Mouse (Mus musculus): ENCODE data around the gene Derl3. TPM values are rescaled to one million over a fixed set of nuclear protein-coding genes. Genes with fewer than 3 reads are reported as not detected.

Gene Derl3
- polyA plus RNA-seq, 1 experiment from 2014 or later = 2.8 TPM

DNA sequence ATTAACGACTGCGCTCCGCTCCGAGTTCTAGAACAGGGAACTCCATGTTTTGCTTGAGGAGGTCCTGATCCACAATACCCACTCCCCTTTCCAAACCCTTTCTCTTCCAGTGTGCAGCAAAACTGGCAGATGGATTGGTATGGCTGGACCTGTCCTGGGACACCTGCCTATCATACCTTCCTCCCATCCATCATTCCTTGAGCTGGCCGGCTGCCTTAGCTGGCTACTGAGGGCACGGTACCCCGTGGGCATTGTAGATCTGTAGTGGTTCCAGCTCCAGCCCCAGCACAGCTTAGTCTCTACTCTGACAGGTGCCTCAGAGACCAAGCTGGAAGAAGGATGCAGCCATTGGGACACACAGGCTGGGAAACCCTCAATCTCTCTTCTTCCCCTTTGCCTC is 38.1 kb downstream of the Derl3 start:
- Histone ChIP-seq H3K4me1 (replicated peaks; ENCODE audit: insufficient read depth, low read length) (peaks cover 21% of the 10 kb centered on the region), H3K27me3 (ENCODE audit: insufficient read depth, low read length) (peaks cover 1% of the 10 kb centered on the region; the same call in 1 of the 2 replicates), H3K4me3 (replicated peaks; ENCODE audit: low read depth, low read length) (peak overlapping the region; percentile 46), H3K9me3 (replicated peaks; ENCODE audit: low read length) (no peaks in the 10 kb centered on the region), H3K27ac (no peak overlapping the region), H3K36me3 (ENCODE audit: insufficient read depth, low read length) (0 out of 2 replicates have a peak, but pooled peaks cover 2% of the 10 kb centered on the region), H3K9ac (ENCODE audit: low read depth, low read length) (peak overlapping the region; percentile 72; the same call in 1 of the 2 replicates), H3K4me2 (ENCODE audit: low read length) (peak overlapping the region; percentile 82)
- ATAC-seq (replicated peaks; ENCODE audit: low FRiP score, low read depth) (no peak), DNase-seq (ENCODE audit: low spot score) (no peak)
- no peak for TF ChIP-seq CTCF (IDR thresholded peaks at IDR 0.05; ENCODE audit: low read depth)
- 38% methylated on average over 7 of the region's 7 CpGs for WGBS

DNA sequence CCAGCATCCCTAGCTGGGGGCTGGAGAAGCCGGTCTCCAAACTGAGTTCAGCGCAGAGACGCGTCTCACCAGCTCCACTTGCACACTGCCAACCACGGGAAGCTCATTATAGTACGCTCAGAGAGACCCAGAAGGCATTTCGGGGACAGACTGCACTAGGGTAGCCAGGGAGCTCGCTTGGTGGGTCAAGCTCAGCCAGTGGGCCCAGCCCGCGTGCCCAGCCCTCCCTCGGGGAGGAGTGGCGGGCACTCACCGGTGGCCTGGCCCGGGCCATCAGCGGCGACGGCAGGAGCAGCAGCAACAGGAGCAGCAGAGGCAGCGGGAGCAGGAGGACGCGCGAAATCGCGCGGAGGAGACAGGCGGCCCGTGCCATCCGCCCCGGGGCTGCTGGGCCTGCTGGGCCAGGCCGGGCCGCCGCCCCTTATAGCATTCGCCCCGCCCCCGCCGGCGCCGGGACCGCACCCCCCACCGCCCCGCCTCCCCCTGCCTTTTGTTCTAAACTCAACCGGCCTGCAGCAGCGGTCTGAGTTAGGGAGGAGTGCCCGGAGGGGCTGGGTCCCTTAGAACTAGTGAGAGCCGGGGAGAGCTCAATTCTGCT is 39.0 kb downstream of the Derl3 start:
- TF ChIP-seq CTCF (IDR thresholded peaks at IDR 0.05; ENCODE audit: low read depth) = no peak
- 1% methylated on average over 36 of the region's 44 CpGs for WGBS
- H3K9me3 ChIP-seq (replicated peaks; ENCODE audit: low read length) = no peaks in the 10 kb centered on the region
- peak overlapping the region; percentile 72 for H3K9ac ChIP-seq (ENCODE audit: low read depth, low read length)
- DNase-seq (ENCODE audit: low spot score) (peak; percentile 76), ATAC-seq (replicated peaks; ENCODE audit: low FRiP score, low read depth) (peak; percentile 33; the same call in 1 of the 2 replicates)
- peak overlapping the region; percentile 46 for H3K4me3 ChIP-seq (replicated peaks; ENCODE audit: low read depth, low read length)
- no peaks in the 10 kb centered on the region for H3K36me3 ChIP-seq (ENCODE audit: insufficient read depth, low read length)
- H3K27me3 ChIP-seq (ENCODE audit: insufficient read depth, low read length) = peaks cover 3% of the 10 kb centered on the region; the same call in 1 of the 2 replicates
- peak overlapping the region; percentile 82 for H3K4me2 ChIP-seq (ENCODE audit: low read length)
- no peak overlapping the region for H3K27ac ChIP-seq
- H3K4me1 ChIP-seq (replicated peaks; ENCODE audit: insufficient read depth, low read length) = peaks cover 26% of the 10 kb centered on the region

DNA sequence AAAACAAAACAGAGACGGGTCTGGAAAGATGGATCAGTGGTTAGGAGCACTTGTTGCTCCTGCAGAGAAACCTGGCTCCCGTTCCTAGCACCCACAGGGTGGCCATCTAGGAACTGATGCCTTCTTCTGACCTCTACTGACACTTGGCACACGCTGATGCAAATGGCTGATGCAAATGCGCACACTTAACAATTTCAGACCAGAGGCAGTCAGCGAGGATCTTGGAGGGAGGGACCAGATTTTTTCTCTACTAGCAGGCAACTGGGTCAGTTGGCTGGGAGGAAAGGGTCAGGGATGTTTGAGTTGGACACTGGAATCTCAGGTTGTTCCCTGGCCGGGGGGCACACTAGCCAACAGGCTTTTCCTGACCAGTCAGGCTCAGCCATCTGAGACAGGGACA is 39.7 kb downstream of the Derl3 start, which contains the start of gene Chchd10:
Gene Chchd10 (plus strand): TSS at position 240 of the 400 bp plus-strand sequence.
- H3K9ac ChIP-seq (ENCODE audit: low read depth, low read length) = peak within 1 kb of the TSS; percentile 72
- DNase-seq (ENCODE audit: low spot score) (no peak), ATAC-seq (replicated peaks; ENCODE audit: low FRiP score, low read depth) (no peak)
- peak within 1 kb of the TSS; percentile 46 for H3K4me3 ChIP-seq (replicated peaks; ENCODE audit: low read depth, low read length)
- no peaks in the 10 kb centered on the region for H3K9me3 ChIP-seq (replicated peaks; ENCODE audit: low read length)
- H3K27me3 ChIP-seq (ENCODE audit: insufficient read depth, low read length) = peaks cover 3% of the 10 kb centered on the region; the same call in 1 of the 2 replicates
- H3K4me1 ChIP-seq (replicated peaks; ENCODE audit: insufficient read depth, low read length) = peaks cover 28% of the 10 kb centered on the region
- H3K36me3 ChIP-seq (ENCODE audit: insufficient read depth, low read length) = no peaks in the 10 kb centered on the region
- WGBS = 27% methylated on average over 6 of the region's 6 CpGs
- peak within 1 kb of the TSS; percentile 82 for H3K4me2 ChIP-seq (ENCODE audit: low read length)
- H3K27ac ChIP-seq = no peak within 1 kb of the TSS
- no peak for TF ChIP-seq CTCF (IDR thresholded peaks at IDR 0.05; ENCODE audit: low read depth)

DNA sequence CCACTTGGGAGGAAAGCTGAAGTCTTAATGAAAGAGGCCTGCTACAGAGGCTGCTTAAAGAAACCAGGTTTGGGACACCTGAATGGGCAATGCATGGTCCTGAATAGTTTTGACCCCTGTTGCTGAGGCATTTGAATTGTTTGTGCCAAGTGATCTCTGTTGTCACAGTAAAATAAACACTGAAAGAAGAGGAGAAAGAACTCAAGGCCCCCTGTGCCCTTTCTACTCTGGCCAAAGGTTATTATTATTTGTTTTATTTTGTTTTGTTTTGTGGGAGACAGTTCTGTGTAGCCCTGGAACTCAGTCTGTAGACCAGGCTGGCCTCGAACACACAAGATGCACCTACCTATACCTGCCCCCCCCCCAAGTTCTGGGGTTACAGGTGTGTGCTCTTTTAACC is 41.8 kb downstream of the Derl3 start:
- 59% methylated on average over 1 of the region's 1 CpGs for WGBS
- TF ChIP-seq CTCF (IDR thresholded peaks at IDR 0.05; ENCODE audit: low read depth) = no peak
- Histone ChIP-seq H3K4me1 (replicated peaks; ENCODE audit: insufficient read depth, low read length) (peaks cover 28% of the 10 kb centered on the region), H3K36me3 (ENCODE audit: insufficient read depth, low read length) (no peaks in the 10 kb centered on the region), H3K27me3 (ENCODE audit: insufficient read depth, low read length) (peaks cover 3% of the 10 kb centered on the region; the same call in 1 of the 2 replicates), H3K4me3 (replicated peaks; ENCODE audit: low read depth, low read length) (no peak overlapping the region; the same call in 1 of the 2 replicates), H3K9ac (ENCODE audit: low read depth, low read length) (no peak overlapping the region), H3K4me2 (ENCODE audit: low read length) (peak overlapping the region; percentile 61), H3K27ac (no peak overlapping the region), H3K9me3 (replicated peaks; ENCODE audit: low read length) (no peaks in the 10 kb centered on the region)
- DNase-seq (ENCODE audit: low spot score) (no peak), ATAC-seq (replicated peaks; ENCODE audit: low FRiP score, low read depth) (no peak)

- H3K27me3 ChIP-seq (ENCODE audit: insufficient read depth, low read length) = peaks cover 3% of the 10 kb centered on the region; the same call in 1 of the 2 replicates
- no peak for TF ChIP-seq CTCF (IDR thresholded peaks at IDR 0.05; ENCODE audit: low read depth)
- peak within 1 kb of the TSS; percentile 85 for H3K27ac ChIP-seq
- H3K36me3 ChIP-seq (ENCODE audit: insufficient read depth, low read length) = no peaks in the 10 kb centered on the region
- peak within 1 kb of the TSS; percentile 61 for H3K4me2 ChIP-seq (ENCODE audit: low read length)
- 2% methylated on average over 50 of the region's 51 CpGs for WGBS
- ATAC-seq (replicated peaks; ENCODE audit: low FRiP score, low read depth) (peak; percentile 80), DNase-seq (ENCODE audit: low spot score) (peak; percentile 81)
- H3K4me3 ChIP-seq (replicated peaks; ENCODE audit: low read depth, low read length) = peak within 1 kb of the TSS; percentile 48
- H3K9me3 ChIP-seq (replicated peaks; ENCODE audit: low read length) = no peaks in the 10 kb centered on the region
- peaks cover 24% of the 10 kb centered on the region for H3K4me1 ChIP-seq (replicated peaks; ENCODE audit: insufficient read depth, low read length)
- peak within 1 kb of the TSS; percentile 71 for H3K9ac ChIP-seq (ENCODE audit: low read depth, low read length)
Measured at GRCm38 (mm10) chr10:75935680-75936541, 42.7 kb downstream of the Derl3 start, which contains the start of gene Mmp11. Mmp11 (minus strand) TSS chr10:75936496.

Measured in kidney, postnatal 0 days (tissue).